Mouse (Mus musculus): ENCODE measurements around the gene Gm4871.
"Not testable (repeated sequence)": the region's sequence is repeated elsewhere in the genome, so short reads cannot be mapped to it uniquely, and the experiment has no call there.

- not testable (repeated sequence) for TF ChIP-seq POLR2A (IDR thresholded peaks at IDR 0.05; ENCODE audit: control insufficient read depth, extremely low read depth, insufficient read depth, low read length, poor library complexity); CTCF (IDR thresholded peaks at IDR 0.05; ENCODE audit: borderline replicate concordance, control insufficient read depth, extremely low read depth, insufficient read depth, low read length, poor library complexity)
Measured at GRCm38 (mm10) chr5:145032391-145032790, at the start of gene Gm4871.
